ENCODE assay signal across 15 mouse cellular contexts in the genomic region with DNA sequence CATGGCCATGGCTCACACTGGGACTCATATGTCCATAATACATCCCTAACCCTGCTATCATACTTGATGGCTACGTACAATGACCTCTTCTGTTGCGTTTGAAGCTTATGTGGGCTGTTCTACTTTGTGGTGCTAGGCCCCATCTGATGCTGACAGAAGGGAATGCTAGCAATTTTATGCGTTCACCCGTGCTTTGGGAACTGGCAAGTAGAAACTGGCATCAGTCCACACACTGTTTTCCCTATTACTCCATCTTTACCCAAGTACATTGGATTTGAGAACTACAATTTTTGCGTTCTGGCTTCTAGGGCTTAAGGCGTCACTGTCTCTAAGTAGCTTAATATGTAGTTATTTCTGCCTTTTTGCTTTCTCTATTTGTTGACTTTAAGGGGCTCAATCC.
"Had no signal": no experiment of that assay in that cellular context is flagged by ENCODE, and none has a peak within 500 bp of the region (broad histone marks: within the 10 kb centered on the region; RNA-seq: fewer than 3 reads in every experiment).

No protein-coding gene starts in this region.

- H3K4me2 ChIP-seq: liver, embryonic 13.5 days; midbrain, embryonic 13.5 days had no signal

- ATAC-seq: midbrain, embryonic 13.5 days had no signal

- H3K27me3 ChIP-seq: liver, embryonic 13.5 days; midbrain, embryonic 13.5 days had no signal

- H3K4me1 ChIP-seq: liver, embryonic 13.5 days; midbrain, embryonic 10.5 days; midbrain, embryonic 13.5 days had no signal

- H3K36me3 ChIP-seq: liver, embryonic 13.5 days had no signal

- H3K4me3 ChIP-seq: left cerebral cortex, adult 2 months; liver, embryonic 13.5 days; midbrain, embryonic 10.5 days; midbrain, embryonic 13.5 days had no signal

- DNase-seq: kidney, adult 2 months; kidney, postnatal 25 days; liver, embryonic 13.5 days; lung, adult 2 months; lung, postnatal 14 days; lung, postnatal 4 days; right cerebral cortex, adult 18-20 months; right cerebral cortex, postnatal 14 days; right cerebral cortex, postnatal 4 days; thymus, postnatal 25 days had no signal

- H3K27ac ChIP-seq: kidney, postnatal 0 days; left cerebral cortex, adult 2 months; liver, embryonic 13.5 days; midbrain, embryonic 10.5 days; midbrain, embryonic 13.5 days; stomach, postnatal 0 days had no signal

- H3K9ac ChIP-seq: liver, embryonic 13.5 days; midbrain, embryonic 13.5 days had no signal
